Mouse (Mus musculus) gastrocnemius, adult 8-10 months (tissue): Measurements from ENCODE around the gene Gpx4. TPM values are rescaled to one million over a fixed set of nuclear protein-coding genes. Genes with fewer than 3 reads are reported as not detected.

Experiments used
- DNase-seq, 2 experiments: peaks; one replicate each; pipeline ENCODE4 v3.0.0; 2022; ENCODE audit warnings: low spot score in 2 of 2
- total RNA-seq, 4 experiments: library from RNA; stranded (reverse); gene quantifications; 2 replicates each; pipeline ENCODE4 v1.2.4; 2022

Gpx4 gene
- total RNA-seq, 4 experiments from 2014 or later: 510 to 613 (median 541) TPM

DNA sequence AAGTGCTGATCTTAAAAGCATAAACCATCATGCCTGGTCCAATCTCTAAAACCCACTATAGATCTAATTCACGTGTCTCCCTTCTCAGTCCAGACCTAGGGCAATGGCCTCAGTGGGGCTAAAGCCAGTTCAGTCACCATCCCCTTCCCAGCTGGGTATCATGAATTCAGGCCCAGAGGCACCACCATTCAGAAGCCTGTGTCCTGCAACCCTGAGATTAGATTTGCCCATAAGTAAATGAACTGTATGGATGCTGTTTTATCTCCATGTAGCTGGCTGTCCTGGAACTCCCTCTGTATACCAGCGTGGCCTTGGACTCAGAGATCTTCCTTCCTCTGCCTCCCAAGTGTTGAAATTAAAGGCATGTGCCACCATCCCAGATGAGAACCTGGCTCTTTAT lies 56.1 kb downstream of the Gpx4 start:
- DNase-seq: no peak

- DNase-seq: no peak
Observed at GRCm38 (mm10) chr10:80104181-80104580, 57.2 kb downstream of the Gpx4 start.

GRCm38 (mm10) chr10:80105460-80105859 lies 58.5 kb downstream of the Gpx4 start, which contains the start of gene Sbno2:
Sbno2 (minus strand) TSS chr10:80105571.
- DNase-seq: no peak

- DNase-seq: no peak
Observed at GRCm38 (mm10) chr10:80105926-80106325, 59.0 kb downstream of the Gpx4 start.

Other genes starting within 250 kb of the Gpx4 start
- gene Misp, start 226.2 kb upstream of the Gpx4 start, total RNA-seq: not detected
- 10 to 100 TPM; 11.8 to 19.3 (median 14.8) TPM for gene Ptbp1, start 192.7 kb upstream of the Gpx4 start, total RNA-seq
- not detected for gene Prtn3, start 172.7 kb upstream of the Gpx4 start, total RNA-seq
- under 1 TPM in 1 of 4 experiments, not detected in 3; 0.40 TPM for gene Plppr3, start 172.5 kb upstream of the Gpx4 start, total RNA-seq
- not detected for gene Elane, start 160.9 kb upstream of the Gpx4 start, total RNA-seq
- 100 to 1,000 TPM in 1 of 4 experiments, 10 to 100 TPM in 3; 10.7 to 257 (median 39.5) TPM for gene Cfd, start 156.3 kb upstream of the Gpx4 start, total RNA-seq
- 10 to 100 TPM; 30.8 to 37.1 (median 32.9) TPM for gene Med16, start 138.2 kb upstream of the Gpx4 start, total RNA-seq
- gene Gm26602, start 136.3 kb upstream of the Gpx4 start, total RNA-seq: not detected
- gene Kiss1r, start 130.2 kb upstream of the Gpx4 start, total RNA-seq: under 1 TPM; 0.13 to 0.36 (median 0.22) TPM
- 100 to 1,000 TPM; 124 to 137 (median 129) TPM for gene R3hdm4, start 126.0 kb upstream of the Gpx4 start, total RNA-seq
- gene Arid3a, start 120.1 kb upstream of the Gpx4 start, total RNA-seq: 1 to 10 TPM; 1.5 to 2.3 (median 2.1) TPM
- gene Wdr18, start 87.0 kb upstream of the Gpx4 start, total RNA-seq: 10 to 100 TPM; 20.1 to 26.7 (median 23.0) TPM
- under 1 TPM; 0.13 to 0.52 (median 0.36) TPM for gene Grin3b, start 76.5 kb upstream of the Gpx4 start, total RNA-seq
- gene Tmem259, start 62.8 kb upstream of the Gpx4 start, total RNA-seq: 10 to 100 TPM; 67.9 to 81.4 (median 74.4) TPM
- gene Cnn2, start 58.6 kb upstream of the Gpx4 start, total RNA-seq: 1 to 10 TPM; 2.7 to 5.3 (median 4.3) TPM
- gene Abca7, start 50.7 kb upstream of the Gpx4 start, total RNA-seq: 1 to 10 TPM; 7.3 to 8.6 (median 8.1) TPM
- gene Arhgap45, start 30.5 kb upstream of the Gpx4 start, total RNA-seq: 1 to 10 TPM in 2 of 4 experiments, under 1 TPM in 2; 0.48 to 1.3 (median 0.84) TPM
- gene Polr2e, start 7.4 kb upstream of the Gpx4 start, total RNA-seq: 10 to 100 TPM; 38.3 to 47.6 (median 39.7) TPM
- gene Sbno2, start 58.4 kb downstream of the Gpx4 start, total RNA-seq: 1 to 10 TPM; 4.8 to 5.7 (median 5.3) TPM
- gene Stk11, start 68.6 kb downstream of the Gpx4 start, total RNA-seq: 100 to 1,000 TPM; 157 to 173 (median 162) TPM
- 100 to 1,000 TPM; 525 to 571 (median 544) TPM for gene Atp5d, start 91.5 kb downstream of the Gpx4 start, total RNA-seq
- 1 to 10 TPM; 1.9 to 4.0 (median 2.9) TPM for gene Cbarp, start 93.7 kb downstream of the Gpx4 start, total RNA-seq
- 10 to 100 TPM; 20.8 to 36.0 (median 29.5) TPM for gene Midn, start 101.1 kb downstream of the Gpx4 start, total RNA-seq
- 10 to 100 TPM; 23.4 to 49.1 (median 31.4) TPM for gene Cirbp, start 118.8 kb downstream of the Gpx4 start, total RNA-seq
- 1 to 10 TPM; 4.3 to 7.8 (median 6.9) TPM for gene 1600002K03Rik, start 125.8 kb downstream of the Gpx4 start, total RNA-seq
- under 1 TPM; 0.19 to 0.48 (median 0.36) TPM for gene Efna2, start 132.3 kb downstream of the Gpx4 start, total RNA-seq
- 10 to 100 TPM; 12.7 to 16.9 (median 15.2) TPM for gene Mum1, start 179.3 kb downstream of the Gpx4 start, total RNA-seq
- 100 to 1,000 TPM; 576 to 623 (median 605) TPM for gene Ndufs7, start 202.0 kb downstream of the Gpx4 start, total RNA-seq
- 10 to 100 TPM; 19.5 to 33.6 (median 33.4) TPM for gene Gamt, start 213.8 kb downstream of the Gpx4 start, total RNA-seq
- 10 to 100 TPM; 31.8 to 38.5 (median 34.6) TPM for gene Dazap1, start 214.3 kb downstream of the Gpx4 start, total RNA-seq
- 100 to 1,000 TPM; 626 to 776 (median 688) TPM for gene Rps15, start 245.3 kb downstream of the Gpx4 start, total RNA-seq
- gene Apc2, start 248.8 kb downstream of the Gpx4 start, total RNA-seq: under 1 TPM; 0.24 to 0.54 (median 0.31) TPM